Mouse (Mus musculus) liver, embryonic 14.5 days (tissue): ENCODE results near the gene Topbp1.

ENCODE experiments used
- CTCF ChIP-seq: IDR thresholded peaks from 2 replicates; pipeline ENCODE4 v1.5.1; 2016; ENCODE audit warnings: antibody characterized with exemption, low read depth, control low read depth
- EP300 ChIP-seq: IDR thresholded peaks from 2 replicates; pipeline ENCODE4 v1.6.1; 2016; ENCODE audit warnings: antibody characterized with exemption, low read depth

DNA sequence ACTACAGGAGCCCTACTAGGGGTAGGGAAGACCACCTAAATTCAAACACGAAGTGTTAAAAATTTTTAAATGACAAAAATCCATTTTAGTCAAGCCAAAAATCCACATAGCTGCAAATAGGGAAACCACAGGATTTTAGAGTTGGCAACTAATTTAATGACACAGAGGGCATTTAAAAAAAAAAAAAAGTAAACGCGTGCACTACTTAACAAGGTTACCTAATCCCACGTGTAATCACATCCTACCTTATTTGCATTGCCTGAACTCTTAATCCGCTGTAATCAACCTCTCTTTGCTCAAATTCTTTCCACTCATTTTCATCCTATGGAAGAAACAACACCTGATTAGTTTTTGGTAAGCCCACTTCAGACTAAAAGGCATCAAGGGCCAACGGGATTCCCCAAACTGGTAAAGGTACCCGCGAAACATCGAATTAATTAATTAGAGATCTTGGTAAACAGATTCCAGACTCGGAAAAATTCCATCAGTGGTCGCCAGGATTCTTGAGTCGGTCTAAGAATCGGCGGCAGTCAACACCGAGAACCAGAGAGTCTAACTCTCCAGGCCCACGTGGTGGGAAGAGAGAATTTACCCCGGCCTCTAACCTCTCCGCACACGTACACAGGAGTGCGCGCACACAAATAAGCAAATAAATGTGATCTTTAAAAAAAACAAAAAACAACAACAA, 58.9 kb downstream of the Topbp1 start:
- TF ChIP-seq CTCF (no peak), EP300 (no peak)
